Mouse (Mus musculus) lung, embryonic 15.5 days (tissue): ENCODE results near the gene Zdhhc7. TPM values are rescaled to one million over a fixed set of nuclear protein-coding genes. Genes with fewer than 3 reads are reported as not detected.
A peak's percentile ranks its signal among the peaks of the same experiment; 100 is the strongest.

Experiments
- ATAC-seq: fragments of 200-750 bp; cut with Nextera tagmentation; 2 replicates; pipeline ENCODE4 v1.8.0; 2017; ENCODE audit warnings: moderate number of reproducible peaks, borderline replicate concordance; ENCODE audit not compliant: low FRiP score, low TSS enrichment; ENCODE audit errors: extremely low read depth
- H3K27ac ChIP-seq: fragments of 300-500 bp; sonication (generic); 2 replicates; pipeline ENCODE4 v1.5.1; 2015; ENCODE audit warnings: moderate library complexity, mild to moderate bottlenecking, inconsistent platforms
- H3K27me3 ChIP-seq: fragments of 300-500 bp; sonication (generic); 2 replicates; pipeline ENCODE4 v1.6.1; 2015; ENCODE audit warnings: inconsistent platforms
- H3K36me3 ChIP-seq: fragments of 300-500 bp; sonication (generic); 2 replicates; pipeline ENCODE4 v1.6.1; 2015; ENCODE audit warnings: inconsistent platforms
- H3K4me1 ChIP-seq: fragments of 300-500 bp; sonication (generic); 2 replicates; pipeline ENCODE4 v1.6.1; 2015; ENCODE audit warnings: inconsistent platforms
- H3K4me2 ChIP-seq: fragments of 300-500 bp; sonication (generic); 2 replicates; pipeline ENCODE4 v1.6.1; 2015; ENCODE audit warnings: inconsistent platforms, mild to moderate bottlenecking, moderate library complexity
- H3K4me3 ChIP-seq: fragments of 300-500 bp; sonication (generic); 2 replicates; pipeline ENCODE4 v1.5.1; 2015; ENCODE audit warnings: mild to moderate bottlenecking, inconsistent platforms
- H3K9ac ChIP-seq: fragments of 300-500 bp; sonication (generic); 2 replicates; pipeline ENCODE4 v1.6.1; 2015; ENCODE audit warnings: inconsistent platforms
- H3K9me3 ChIP-seq: fragments of 300-500 bp; sonication (generic); 2 replicates; pipeline ENCODE4 v1.6.1; 2016; ENCODE audit warnings: inconsistent platforms
- WGBS: fragments of 180-500 bp; shearing (Covaris S2); methylation state at CpG from one replicate; pipeline ENCODE4 v1.1.7; 2015; 5-methylcytosine and 5-hydroxymethylcytosine counted together
- polyA plus RNA-seq: library from polyadenylated mRNA; unstranded; fragments of >200 nt; fragmentation: Nextera tagmentation; extraction: Ambion mirVana; gene quantifications from 2 replicates; pipeline ENCODE4 v1.2.1, GENCODE M21; 2015

The Zdhhc7 gene
- polyA plus RNA-seq, result 38.3 and 40.0 TPM in 2 replicates

- ATAC-seq, result peak; percentile 74
- WGBS, result 2% methylated on average over 85 of the region's 88 CpGs
- peak within 1 kb of the TSS; percentile 92 for H3K4me3 ChIP-seq
Measured at GRCm38 (mm10) chr8:120101068-120101972, at the start of gene Zdhhc7. Gene Zdhhc7 (minus strand): TSS chr8:120101482.

GRCm38 (mm10) chr8:120150028-120150427, 48.7 kb upstream of the Zdhhc7 start:
- ATAC-seq, result no peak
- Histone ChIP-seq H3K4me3 (no peak overlapping the region), H3K27ac (no peak overlapping the region), H3K4me1 (peaks cover 3% of the 10 kb centered on the region; the same call in 1 of the 2 replicates), H3K4me2 (no peak overlapping the region), H3K27me3 (0 out of 2 replicates have a peak, but pooled peaks cover 7% of the 10 kb centered on the region), H3K9me3 (no peaks in the 10 kb centered on the region), H3K36me3 (no peaks in the 10 kb centered on the region), H3K9ac (no peak overlapping the region)
- 41% methylated on average over 12 of the region's 12 CpGs for WGBS

More at GRCm38 (mm10) chr8:120101068-120101972, at the start of gene Zdhhc7:
- H3K27me3 ChIP-seq, result no peaks in the 10 kb centered on the region
- H3K9ac ChIP-seq, result peak within 1 kb of the TSS; percentile 87
- no peaks in the 10 kb centered on the region for H3K9me3 ChIP-seq
- H3K36me3 ChIP-seq, result no peaks in the 10 kb centered on the region
- H3K4me1 ChIP-seq, result peaks cover 24% of the 10 kb centered on the region
- H3K4me2 ChIP-seq, result peak within 1 kb of the TSS; percentile 92
- H3K27ac ChIP-seq, result peak within 1 kb of the TSS; percentile 89

- H3K9ac ChIP-seq, result no peak overlapping the region
- no peak for ATAC-seq
- no peaks in the 10 kb centered on the region for H3K9me3 ChIP-seq
- peaks cover 19% of the 10 kb centered on the region; the same call in 1 of the 2 replicates for H3K27me3 ChIP-seq
- no peak overlapping the region for H3K27ac ChIP-seq
- H3K36me3 ChIP-seq, result no peaks in the 10 kb centered on the region
- H3K4me1 ChIP-seq, result peaks cover 10% of the 10 kb centered on the region
- 72% methylated on average over 1 of the region's 1 CpGs for WGBS
- no peak overlapping the region for H3K4me3 ChIP-seq
- H3K4me2 ChIP-seq, result no peak overlapping the region
Measured at GRCm38 (mm10) chr8:120146051-120146450, 44.8 kb upstream of the Zdhhc7 start.

- H3K27me3 ChIP-seq, result peaks cover 15% of the 10 kb centered on the region; the same call in 1 of the 2 replicates
- H3K36me3 ChIP-seq, result no peaks in the 10 kb centered on the region
- no peaks in the 10 kb centered on the region for H3K9me3 ChIP-seq
- H3K9ac ChIP-seq, result no peak overlapping the region
- peak overlapping the region; percentile 86 for H3K27ac ChIP-seq
- ATAC-seq, result peak; percentile 56
- WGBS, result 38% methylated on average over 12 of the region's 12 CpGs
- no peak overlapping the region for H3K4me2 ChIP-seq
- H3K4me1 ChIP-seq, result peaks cover 20% of the 10 kb centered on the region
- H3K4me3 ChIP-seq, result no peak overlapping the region
Measured at GRCm38 (mm10) chr8:120144652-120145301, 43.5 kb upstream of the Zdhhc7 start.

- no peak overlapping the region for H3K4me2 ChIP-seq
- no peak overlapping the region for H3K9ac ChIP-seq
- H3K27me3 ChIP-seq, result peaks cover 22% of the 10 kb centered on the region; the same call in 1 of the 2 replicates
- WGBS, result 61% methylated on average over 15 of the region's 15 CpGs
- H3K36me3 ChIP-seq, result no peaks in the 10 kb centered on the region
- H3K27ac ChIP-seq, result peak overlapping the region; percentile 86; the same call in 1 of the 2 replicates
- H3K4me1 ChIP-seq, result peaks cover 20% of the 10 kb centered on the region
- no peak overlapping the region for H3K4me3 ChIP-seq
- ATAC-seq, result no peak
- H3K9me3 ChIP-seq, result no peaks in the 10 kb centered on the region
Measured at GRCm38 (mm10) chr8:120143911-120144651, 42.8 kb upstream of the Zdhhc7 start.

- WGBS, result 41% methylated on average over 3 of the region's 3 CpGs
- H3K9me3 ChIP-seq, result no peaks in the 10 kb centered on the region
- H3K36me3 ChIP-seq, result no peaks in the 10 kb centered on the region
- H3K9ac ChIP-seq, result no peak overlapping the region
- H3K4me3 ChIP-seq, result no peak overlapping the region
- peaks cover 24% of the 10 kb centered on the region for H3K4me1 ChIP-seq
- no peak for ATAC-seq
- H3K27ac ChIP-seq, result no peak overlapping the region
- H3K4me2 ChIP-seq, result no peak overlapping the region
- peaks cover 41% of the 10 kb centered on the region for H3K27me3 ChIP-seq
Measured at GRCm38 (mm10) chr8:120140769-120141168, 39.5 kb upstream of the Zdhhc7 start.

GRCm38 (mm10) chr8:120138958-120139357, 37.7 kb upstream of the Zdhhc7 start:
- Histone ChIP-seq H3K36me3 (no peaks in the 10 kb centered on the region), H3K9me3 (no peaks in the 10 kb centered on the region), H3K4me2 (no peak overlapping the region), H3K27me3 (peaks cover 32% of the 10 kb centered on the region), H3K4me3 (no peak overlapping the region), H3K9ac (no peak overlapping the region), H3K4me1 (peaks cover 19% of the 10 kb centered on the region), H3K27ac (no peak overlapping the region)
- ATAC-seq, result no peak
- WGBS, result 88% methylated on average over 2 of the region's 2 CpGs

- no peak overlapping the region for H3K9ac ChIP-seq
- no peak for ATAC-seq
- peaks cover 32% of the 10 kb centered on the region for H3K27me3 ChIP-seq
- H3K9me3 ChIP-seq, result no peaks in the 10 kb centered on the region
- no peak overlapping the region for H3K4me3 ChIP-seq
- no peak overlapping the region for H3K4me2 ChIP-seq
- WGBS, result 58% methylated on average over 7 of the region's 7 CpGs
- H3K27ac ChIP-seq, result 0 out of 2 replicates have a peak overlapping the region, but pooled peaks have one; percentile 19
- no peaks in the 10 kb centered on the region for H3K36me3 ChIP-seq
- peaks cover 19% of the 10 kb centered on the region for H3K4me1 ChIP-seq
Measured at GRCm38 (mm10) chr8:120136618-120137017, 35.3 kb upstream of the Zdhhc7 start.

GRCm38 (mm10) chr8:120135687-120136086, 34.4 kb upstream of the Zdhhc7 start:
- H3K9ac ChIP-seq, result no peak overlapping the region
- H3K4me3 ChIP-seq, result no peak overlapping the region
- H3K27me3 ChIP-seq, result peaks cover 32% of the 10 kb centered on the region
- H3K36me3 ChIP-seq, result no peaks in the 10 kb centered on the region
- peaks cover 12% of the 10 kb centered on the region for H3K4me1 ChIP-seq
- ATAC-seq, result no peak
- WGBS, result 79% methylated on average over 7 of the region's 7 CpGs
- no peaks in the 10 kb centered on the region for H3K9me3 ChIP-seq
- no peak overlapping the region for H3K27ac ChIP-seq
- H3K4me2 ChIP-seq, result no peak overlapping the region

GRCm38 (mm10) chr8:120133169-120133568, 31.9 kb upstream of the Zdhhc7 start:
- peaks cover 16% of the 10 kb centered on the region for H3K27me3 ChIP-seq
- no peak overlapping the region for H3K4me2 ChIP-seq
- ATAC-seq, result no peak
- H3K4me3 ChIP-seq, result no peak overlapping the region
- 74% methylated on average over 7 of the region's 7 CpGs for WGBS
- no peak overlapping the region for H3K27ac ChIP-seq
- peaks cover 13% of the 10 kb centered on the region for H3K4me1 ChIP-seq
- H3K9ac ChIP-seq, result no peak overlapping the region
- H3K9me3 ChIP-seq, result no peaks in the 10 kb centered on the region
- no peaks in the 10 kb centered on the region for H3K36me3 ChIP-seq

GRCm38 (mm10) chr8:120131158-120131557, 29.9 kb upstream of the Zdhhc7 start:
- Histone ChIP-seq H3K27me3 (peaks cover 18% of the 10 kb centered on the region; the same call in 1 of the 2 replicates), H3K27ac (no peak overlapping the region), H3K4me1 (peaks cover 24% of the 10 kb centered on the region), H3K9me3 (no peaks in the 10 kb centered on the region), H3K4me3 (no peak overlapping the region), H3K36me3 (no peaks in the 10 kb centered on the region), H3K9ac (no peak overlapping the region), H3K4me2 (no peak overlapping the region)
- WGBS, result 80% methylated on average over 8 of the region's 8 CpGs
- no peak for ATAC-seq
